Mouse (Mus musculus) intestine, postnatal 0 days (tissue): ENCODE results near the gene Ubl3. TPM values are rescaled to one million over a fixed set of nuclear protein-coding genes. Genes with fewer than 3 reads are reported as not detected.

ENCODE experiments used
- ATAC-seq: fragments of 200-750 bp; cut with Nextera tagmentation; 2 replicates; pipeline ENCODE4 v1.8.0; 2017; ENCODE audit warnings: mild to moderate bottlenecking, moderate TSS enrichment, moderate library complexity
- H3K27ac ChIP-seq: fragments of 300-500 bp; sonication (generic); 2 replicates; pipeline ENCODE4 v1.5.1; 2014; ENCODE audit warnings: mild to moderate bottlenecking, low read depth, low read length, moderate library complexity
- H3K27me3 ChIP-seq: fragments of 300-500 bp; sonication (generic); replicated peaks from 2 replicates; pipeline ENCODE4 v1.6.1; 2014; ENCODE audit warnings: low read length, mixed read lengths; ENCODE audit not compliant: control insufficient read depth, insufficient read depth
- H3K36me3 ChIP-seq: fragments of 300-500 bp; sonication (generic); 2 replicates; pipeline ENCODE4 v1.6.1; 2014; ENCODE audit warnings: mild to moderate bottlenecking, moderate library complexity; ENCODE audit not compliant: control insufficient read depth, insufficient read depth
- H3K4me1 ChIP-seq: fragments of 300-500 bp; sonication (generic); replicated peaks from 2 replicates; pipeline ENCODE4 v1.6.1; 2014; ENCODE audit warnings: antibody characterized with exemption, low read length, mixed read lengths; ENCODE audit not compliant: control insufficient read depth, insufficient read depth
- H3K4me2 ChIP-seq: fragments of 300-500 bp; sonication (generic); replicated peaks from 2 replicates; pipeline ENCODE4 v1.6.1; 2014; ENCODE audit warnings: low read depth, mild to moderate bottlenecking, moderate library complexity
- H3K4me3 ChIP-seq: fragments of 300-500 bp; sonication (generic); 2 replicates; pipeline ENCODE4 v1.5.1; 2014; ENCODE audit warnings: low read depth, low read length
- H3K9ac ChIP-seq: fragments of 300-500 bp; sonication (generic); 2 replicates; pipeline ENCODE4 v1.6.1; 2014; ENCODE audit warnings: mild to moderate bottlenecking, low read depth, low read length
- H3K9me3 ChIP-seq: fragments of 300-500 bp; sonication (generic); 2 replicates; pipeline ENCODE4 v1.6.1; 2016; ENCODE audit warnings: mixed run types; ENCODE audit not compliant: control insufficient read depth
- CTCF ChIP-seq: sonication (generic); IDR thresholded peaks from 2 replicates; pipeline ENCODE4 v1.5.1; 2016; ENCODE audit warnings: low read depth, mild to moderate bottlenecking, control low read depth, antibody characterized with exemption, moderate library complexity
- WGBS: fragments of 180-500 bp; shearing (Covaris S2); extraction: QIAGEN DNeasy Blood & Tissue Kit; methylation state at CpG from one replicate; pipeline ENCODE4 v1.1.7; 2014; 5-methylcytosine and 5-hydroxymethylcytosine counted together
- polyA plus RNA-seq: library from polyadenylated mRNA; unstranded; fragments of >200 nt; fragmentation: Nextera tagmentation; extraction: Ambion mirVana; gene quantifications from 2 replicates; pipeline ENCODE4 v1.2.1, GENCODE M21; 2015

The Ubl3 gene
- polyA plus RNA-seq, 1 experiment from 2014 or later, result 87.7 TPM

DNA sequence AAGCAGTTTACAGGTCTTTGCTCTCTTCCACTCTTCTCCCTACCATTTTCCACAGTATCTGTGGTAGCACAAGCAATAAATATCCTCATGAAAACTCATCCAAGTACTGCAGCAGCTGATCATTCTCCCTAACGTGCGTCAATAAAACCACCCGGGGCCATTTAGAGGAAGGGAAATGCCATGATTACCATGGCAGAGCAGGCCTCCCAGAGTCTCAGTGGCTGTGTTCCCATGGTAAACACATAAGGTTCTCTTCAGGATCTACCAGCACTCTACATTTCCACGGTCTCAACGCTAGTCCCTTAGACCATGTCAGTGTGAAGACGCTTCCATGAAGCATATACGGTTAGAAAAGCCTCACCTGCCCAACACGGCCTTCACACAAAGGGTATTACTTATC, 26.0 kb downstream of the Ubl3 start:
- H3K9me3 ChIP-seq, result no peaks in the 10 kb centered on the region
- ATAC-seq, result no peak
- WGBS, result 64% methylated on average over 8 of the region's 8 CpGs
- H3K4me1 ChIP-seq, result no peaks in the 10 kb centered on the region; the same call in 1 of the 2 replicates
- H3K4me3 ChIP-seq, result no peak overlapping the region
- no peaks in the 10 kb centered on the region for H3K36me3 ChIP-seq
- no peak overlapping the region for H3K9ac ChIP-seq
- no peak overlapping the region for H3K27ac ChIP-seq
- H3K4me2 ChIP-seq, result no peak overlapping the region
- H3K27me3 ChIP-seq, result no peaks in the 10 kb centered on the region
- no peak for TF ChIP-seq CTCF

DNA sequence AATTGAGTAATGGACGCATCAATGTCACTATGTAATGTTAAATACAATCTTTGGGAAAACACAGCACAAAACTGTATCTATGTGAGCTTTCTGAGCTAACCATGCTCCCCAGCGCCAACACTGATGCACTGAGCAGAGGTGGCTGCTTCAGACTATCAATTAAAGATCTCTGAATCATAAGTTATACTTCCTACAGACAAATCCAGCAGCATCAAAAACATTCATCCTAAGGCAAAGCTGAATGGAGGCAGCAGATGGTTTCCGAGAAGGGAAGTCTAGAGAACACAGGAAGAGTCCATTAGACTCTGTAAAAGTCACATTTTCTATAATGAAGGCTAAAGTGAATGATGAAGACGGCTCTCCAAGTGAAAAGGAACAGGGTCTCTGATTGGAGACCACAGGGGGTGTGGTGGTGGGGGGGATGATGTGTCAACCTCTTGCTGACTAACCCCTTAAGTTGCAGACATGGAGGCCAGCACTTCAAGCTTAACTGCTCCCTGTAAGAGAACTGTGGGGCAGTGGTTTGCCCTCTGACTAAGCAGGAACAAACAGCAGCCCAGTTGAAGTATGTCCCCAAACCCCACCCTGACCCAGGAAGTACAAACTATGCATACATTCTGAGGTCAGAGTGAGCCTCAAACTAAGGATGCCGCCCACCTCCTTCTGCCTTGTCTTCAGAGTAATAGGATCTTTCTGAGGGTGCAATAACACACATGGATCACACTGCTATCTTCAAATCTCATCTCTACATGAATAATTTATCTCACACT, 29.2 kb downstream of the Ubl3 start:
- TF ChIP-seq CTCF, result no peak
- no peak overlapping the region for H3K9ac ChIP-seq
- H3K27me3 ChIP-seq, result no peaks in the 10 kb centered on the region
- ATAC-seq, result peak; percentile 39; the same call in 1 of the 2 replicates
- 76% methylated on average over 5 of the region's 5 CpGs for WGBS
- H3K4me2 ChIP-seq, result no peak overlapping the region
- no peak overlapping the region for H3K4me3 ChIP-seq
- no peaks in the 10 kb centered on the region for H3K9me3 ChIP-seq
- no peaks in the 10 kb centered on the region for H3K36me3 ChIP-seq
- no peak overlapping the region for H3K27ac ChIP-seq
- no peaks in the 10 kb centered on the region; the same call in 1 of the 2 replicates for H3K4me1 ChIP-seq

DNA sequence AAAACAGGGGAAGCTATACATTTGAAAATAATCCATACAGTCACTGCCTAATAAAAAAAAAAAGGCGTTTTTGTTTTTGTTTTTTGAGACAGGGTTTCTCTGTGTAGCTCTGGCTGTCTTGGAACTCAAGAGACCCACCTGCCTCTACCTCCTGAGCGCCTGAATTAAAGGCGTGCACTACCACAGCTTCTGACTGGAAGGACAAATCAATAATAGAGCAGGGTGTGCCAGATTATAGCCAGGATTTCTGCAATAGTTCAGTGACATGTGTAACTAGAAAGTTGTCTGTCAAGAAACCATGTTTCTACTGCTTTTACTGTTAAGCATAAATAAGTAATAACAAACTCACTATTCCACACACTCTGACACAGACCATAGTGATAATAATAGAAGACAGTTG, 30.2 kb downstream of the Ubl3 start:
- Histone ChIP-seq H3K4me2 (no peak overlapping the region), H3K4me3 (no peak overlapping the region), H3K36me3 (no peaks in the 10 kb centered on the region), H3K9ac (no peak overlapping the region), H3K4me1 (no peaks in the 10 kb centered on the region; the same call in 1 of the 2 replicates), H3K27ac (no peak overlapping the region), H3K27me3 (no peaks in the 10 kb centered on the region), H3K9me3 (no peaks in the 10 kb centered on the region)
- ATAC-seq, result no peak
- 60% methylated on average over 3 of the region's 3 CpGs for WGBS
- no peak for TF ChIP-seq CTCF

DNA sequence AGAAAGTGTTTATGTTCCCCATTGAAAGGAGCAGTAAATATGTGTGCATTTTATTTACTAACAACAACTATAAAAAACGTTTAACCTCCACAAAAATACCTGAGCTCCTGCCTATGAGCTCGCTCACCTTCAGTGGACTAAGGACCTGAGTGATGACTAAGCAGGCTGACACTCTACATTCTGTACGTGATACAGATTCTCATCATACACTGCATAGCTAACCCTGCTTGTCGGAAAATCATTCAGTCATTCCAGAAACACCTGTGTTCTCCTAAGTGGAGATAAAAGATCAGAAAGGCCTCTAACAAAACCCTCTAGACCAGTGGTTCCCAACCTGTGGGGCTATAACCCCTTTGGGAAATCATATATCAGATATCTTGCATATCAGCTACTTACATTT, 35.1 kb downstream of the Ubl3 start:
- no peaks in the 10 kb centered on the region for H3K36me3 ChIP-seq
- no peaks in the 10 kb centered on the region for H3K9me3 ChIP-seq
- H3K27ac ChIP-seq, result no peak overlapping the region
- H3K27me3 ChIP-seq, result no peaks in the 10 kb centered on the region
- no peak for ATAC-seq
- no peak for TF ChIP-seq CTCF
- no peak overlapping the region for H3K9ac ChIP-seq
- H3K4me2 ChIP-seq, result no peak overlapping the region
- H3K4me1 ChIP-seq, result no peaks in the 10 kb centered on the region
- no peak overlapping the region for H3K4me3 ChIP-seq
- 57% methylated on average over 4 of the region's 4 CpGs for WGBS

DNA sequence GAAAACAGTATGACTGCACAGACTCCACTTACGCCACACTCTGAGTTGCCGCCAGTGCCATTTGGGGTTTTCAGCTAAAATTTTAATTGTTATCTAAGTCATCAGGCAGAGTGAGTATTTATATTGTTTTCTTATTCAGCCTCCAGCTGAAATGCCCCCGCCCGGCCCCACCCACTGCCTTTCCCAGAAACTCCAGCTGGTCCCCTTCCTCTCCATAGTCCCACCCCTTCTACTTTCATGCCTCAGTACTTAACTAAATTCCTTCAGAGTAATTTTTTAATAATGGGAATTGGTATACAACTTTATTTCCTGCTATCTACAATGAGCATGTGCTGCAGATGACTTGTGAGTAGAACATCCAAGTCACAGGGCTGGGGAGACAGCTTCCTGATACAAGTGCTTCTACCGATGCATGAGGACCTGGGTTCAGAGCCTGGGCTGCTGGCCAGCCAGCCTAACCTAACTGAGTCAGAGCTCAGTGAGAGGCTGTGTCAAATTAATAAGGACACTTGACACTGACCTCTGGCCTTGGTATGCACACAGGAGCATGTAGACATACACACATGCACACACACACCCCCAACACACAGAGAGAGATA, 40.4 kb downstream of the Ubl3 start:
- H3K9me3 ChIP-seq, result no peaks in the 10 kb centered on the region
- no peak for ATAC-seq
- no peak for TF ChIP-seq CTCF
- no peak overlapping the region for H3K4me3 ChIP-seq
- H3K27me3 ChIP-seq, result no peaks in the 10 kb centered on the region
- WGBS, result 68% methylated on average over 5 of the region's 5 CpGs
- no peak overlapping the region for H3K9ac ChIP-seq
- H3K4me2 ChIP-seq, result no peak overlapping the region
- peaks cover 27% of the 10 kb centered on the region for H3K36me3 ChIP-seq
- H3K27ac ChIP-seq, result no peak overlapping the region
- no peaks in the 10 kb centered on the region; the same call in 1 of the 2 replicates for H3K4me1 ChIP-seq

DNA sequence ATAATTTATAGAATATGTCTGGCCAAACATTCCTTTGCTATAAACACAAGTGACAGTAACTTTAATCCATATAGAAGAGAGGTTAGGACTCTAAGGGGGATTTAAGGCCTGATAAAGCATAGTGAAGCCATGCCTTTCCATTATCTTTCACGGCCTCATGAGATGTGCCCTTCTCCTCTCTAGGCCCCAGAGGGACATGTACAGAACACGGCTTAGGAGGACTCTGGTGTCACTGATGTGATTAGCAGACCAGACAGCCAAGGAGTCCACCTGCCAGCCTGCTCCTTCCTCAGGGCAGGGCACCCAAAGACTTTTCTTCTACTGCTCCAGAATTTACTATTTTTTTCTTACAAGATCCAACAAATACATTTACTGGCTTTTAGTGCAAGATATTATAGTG, 42.3 kb downstream of the Ubl3 start:
- ATAC-seq, result no peak
- H3K4me2 ChIP-seq, result no peak overlapping the region
- peaks cover 45% of the 10 kb centered on the region for H3K36me3 ChIP-seq
- no peaks in the 10 kb centered on the region for H3K9me3 ChIP-seq
- no peaks in the 10 kb centered on the region; the same call in 1 of the 2 replicates for H3K4me1 ChIP-seq
- no peak for TF ChIP-seq CTCF
- H3K4me3 ChIP-seq, result no peak overlapping the region
- H3K27me3 ChIP-seq, result no peaks in the 10 kb centered on the region
- H3K27ac ChIP-seq, result no peak overlapping the region
- WGBS, result 78% methylated on average over 2 of the region's 2 CpGs
- H3K9ac ChIP-seq, result no peak overlapping the region
